Mouse (Mus musculus) macrophage (primary cell): ENCODE results near the gene Mas1. TPM values are rescaled to one million over a fixed set of nuclear protein-coding genes. Genes with fewer than 3 reads are reported as not detected.

Experiments
- H3K27ac ChIP-seq: fragments of 350-480 bp; formaldehyde crosslinking; 2 replicates; pipeline ENCODE4 v1.9.0; 2021
- H3K36me3 ChIP-seq: fragments of 350-480 bp; formaldehyde crosslinking; 2 replicates; pipeline ENCODE4 v1.9.0; 2021; ENCODE audit errors: inconsistent target
- H3K4me3 ChIP-seq: fragments of 350-480 bp; formaldehyde crosslinking; 2 replicates; pipeline ENCODE4 v1.9.0; 2021; ENCODE audit errors: inconsistent target
- H3K79me2 ChIP-seq: fragments of 350-480 bp; formaldehyde crosslinking; 2 replicates; pipeline ENCODE4 v1.9.0; 2021; ENCODE audit errors: inconsistent target
- WGBS: methylation state at CpG from one replicate; pipeline ENCODE4 v1.1.7; 2026; ENCODE audit warnings: inconsistent platforms; ENCODE audit not compliant: missing documents; 5-methylcytosine and 5-hydroxymethylcytosine counted together
- polyA plus RNA-seq: library from polyadenylated mRNA; stranded (reverse); fragments of 250-400 nt; gene quantifications from 3 replicates; pipeline ENCODE4 v1.2.4, GENCODE M21; 2018; ENCODE audit warnings: inconsistent platforms

The Mas1 gene
- polyA plus RNA-seq, 1 experiment from 2014 or later: not detected

- Histone ChIP-seq H3K27ac (no peak overlapping the region), H3K4me3 (no peak overlapping the region), H3K79me2 (no peaks in the 10 kb centered on the region), H3K36me3 (no peaks in the 10 kb centered on the region)
- WGBS: 96% methylated on average over 5 of the region's 5 CpGs
Observed at GRCm38 (mm10) chr17:12830351-12830750, 37.6 kb downstream of the Mas1 start.

- Histone ChIP-seq H3K36me3 (no peaks in the 10 kb centered on the region), H3K27ac (no peak overlapping the region), H3K4me3 (no peak overlapping the region), H3K79me2 (no peaks in the 10 kb centered on the region)
- 95% methylated on average over 4 of the region's 4 CpGs for WGBS
Observed at GRCm38 (mm10) chr17:12815885-12816284, 52.1 kb downstream of the Mas1 start.

- Histone ChIP-seq H3K36me3 (no peaks in the 10 kb centered on the region), H3K27ac (no peak overlapping the region), H3K4me3 (no peak overlapping the region), H3K79me2 (no peaks in the 10 kb centered on the region)
- 87% methylated on average over 3 of the region's 3 CpGs for WGBS
Observed at GRCm38 (mm10) chr17:12814502-12814901, 53.4 kb downstream of the Mas1 start.

- H3K4me3 ChIP-seq: no peak overlapping the region
- 100% methylated on average over 1 of the region's 1 CpGs for WGBS
Observed at GRCm38 (mm10) chr17:12810973-12811303, 57.0 kb downstream of the Mas1 start.

GRCm38 (mm10) chr17:12810103-12810972, 57.6 kb downstream of the Mas1 start:
- Histone ChIP-seq H3K79me2 (no peaks in the 10 kb centered on the region), H3K4me3 (no peak overlapping the region), H3K27ac (no peak overlapping the region), H3K36me3 (no peaks in the 10 kb centered on the region)
- WGBS: 32% methylated on average over 13 of the region's 14 CpGs

More at GRCm38 (mm10) chr17:12810973-12811303, 57.0 kb downstream of the Mas1 start:
- H3K79me2 ChIP-seq: no peaks in the 10 kb centered on the region
- no peak overlapping the region for H3K27ac ChIP-seq
- H3K36me3 ChIP-seq: no peaks in the 10 kb centered on the region

- 92% methylated on average over 6 of the region's 6 CpGs for WGBS
- Histone ChIP-seq H3K27ac (no peak overlapping the region), H3K79me2 (no peaks in the 10 kb centered on the region), H3K4me3 (no peak overlapping the region), H3K36me3 (no peaks in the 10 kb centered on the region)
Observed at GRCm38 (mm10) chr17:12808851-12809250, 59.1 kb downstream of the Mas1 start.

- H3K36me3 ChIP-seq: no peaks in the 10 kb centered on the region
- no peak overlapping the region for H3K27ac ChIP-seq
- H3K4me3 ChIP-seq: no peak overlapping the region
- H3K79me2 ChIP-seq: no peaks in the 10 kb centered on the region
Observed at GRCm38 (mm10) chr17:12804584-12805445, 63.1 kb downstream of the Mas1 start.

GRCm38 (mm10) chr17:12801861-12802540, 65.9 kb downstream of the Mas1 start:
- 96% methylated on average over 9 of the region's 9 CpGs for WGBS
- H3K36me3 ChIP-seq: no peaks in the 10 kb centered on the region
- H3K27ac ChIP-seq: no peak overlapping the region
- H3K4me3 ChIP-seq: no peak overlapping the region
- no peaks in the 10 kb centered on the region for H3K79me2 ChIP-seq

GRCm38 (mm10) chr17:12799368-12800275, 68.3 kb downstream of the Mas1 start:
- Histone ChIP-seq H3K27ac (no peak overlapping the region), H3K4me3 (no peak overlapping the region), H3K36me3 (no peaks in the 10 kb centered on the region), H3K79me2 (no peaks in the 10 kb centered on the region)
- 92% methylated on average over 12 of the region's 12 CpGs for WGBS

- Histone ChIP-seq H3K36me3 (no peaks in the 10 kb centered on the region), H3K27ac (no peak overlapping the region), H3K79me2 (no peaks in the 10 kb centered on the region), H3K4me3 (no peak overlapping the region)
- 100% methylated on average over 3 of the region's 3 CpGs for WGBS
Observed at GRCm38 (mm10) chr17:12798571-12798970, 69.4 kb downstream of the Mas1 start.

GRCm38 (mm10) chr17:12797427-12798029, 70.4 kb downstream of the Mas1 start:
- no peak overlapping the region for H3K27ac ChIP-seq

GRCm38 (mm10) chr17:12796633-12797032, 71.3 kb downstream of the Mas1 start:
- no peak overlapping the region for H3K27ac ChIP-seq
- 85% methylated on average over 3 of the region's 3 CpGs for WGBS
- no peak overlapping the region for H3K4me3 ChIP-seq
- H3K36me3 ChIP-seq: no peaks in the 10 kb centered on the region
- no peaks in the 10 kb centered on the region for H3K79me2 ChIP-seq

More at GRCm38 (mm10) chr17:12797427-12798029, 70.4 kb downstream of the Mas1 start:
- H3K36me3 ChIP-seq: no peaks in the 10 kb centered on the region
- H3K4me3 ChIP-seq: no peak overlapping the region
- no peaks in the 10 kb centered on the region for H3K79me2 ChIP-seq
- 77% methylated on average over 3 of the region's 3 CpGs for WGBS

- no peak overlapping the region for H3K4me3 ChIP-seq
- 18% methylated on average over 7 of the region's 8 CpGs for WGBS
- no peaks in the 10 kb centered on the region for H3K79me2 ChIP-seq
- no peak overlapping the region for H3K27ac ChIP-seq
- H3K36me3 ChIP-seq: no peaks in the 10 kb centered on the region
Observed at GRCm38 (mm10) chr17:12793660-12794406, 74.1 kb downstream of the Mas1 start.
